Mouse (Mus musculus) 3134 (cell line): ENCODE measurements at regions not wholly inside any gene's neighbourhood (a gene's known extent, or its start where the extent isn't known, plus 50 kb on each side); places are given as distances from the start of the nearest gene placed in this dataset.
"Not testable (repeated sequence)": the region's sequence is repeated elsewhere in the genome, so short reads cannot be mapped to it uniquely, and the experiment has no call there.

ENCODE experiments used
- DNase-seq: peaks from one replicate; pipeline ENCODE4 v3.0.0-alpha.2; 2011; ENCODE audit warnings: low spot score; ENCODE audit not compliant: insufficient read length; ENCODE audit errors: extremely low read depth

- DNase-seq, result no peak
These were observed 928.4 kb upstream of the Mms22l start for GRCm38 (mm10) chr4:23567827-23568226.

DNA sequence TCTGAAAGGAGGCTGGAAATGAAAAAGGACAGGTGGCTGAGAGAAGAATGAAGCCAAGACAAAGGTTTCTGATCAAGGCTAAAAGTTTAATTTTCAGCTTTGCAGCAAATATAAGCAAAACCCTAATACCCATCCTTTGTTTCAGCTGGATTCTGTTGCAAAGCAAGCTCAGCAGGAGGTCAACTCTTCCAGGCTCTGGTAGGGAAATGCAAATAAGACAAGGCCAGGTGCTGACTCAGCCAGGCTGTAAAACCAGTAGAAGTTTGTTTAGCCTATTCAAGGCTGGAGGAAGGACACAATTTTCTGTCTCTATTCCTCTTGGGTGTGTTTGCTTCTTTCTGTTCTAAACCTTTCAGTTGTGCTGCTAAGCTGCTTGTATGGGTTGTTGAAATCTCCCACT, 923.2 kb upstream of the Mms22l start:
- no peak for DNase-seq

DNA sequence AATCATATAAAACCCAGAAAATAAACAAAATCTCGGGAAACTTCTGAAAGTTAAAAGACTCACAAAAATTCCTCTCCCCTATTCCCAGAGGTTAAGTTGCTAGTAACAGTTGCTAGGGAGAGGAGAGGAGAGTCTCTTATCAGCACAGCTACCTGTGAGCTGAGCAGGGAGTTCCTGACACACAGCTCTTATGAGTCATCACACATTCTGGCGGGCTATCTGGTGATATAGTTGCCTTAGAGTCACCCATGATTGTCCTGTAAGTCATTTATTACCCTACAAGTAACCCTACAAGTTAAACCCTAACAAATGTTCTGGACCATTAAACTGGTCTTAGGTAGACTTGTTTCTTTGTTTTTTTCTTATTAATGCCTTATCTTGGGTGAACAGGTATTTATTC, 908.8 kb upstream of the Mms22l start:
- DNase-seq, result no peak

DNA sequence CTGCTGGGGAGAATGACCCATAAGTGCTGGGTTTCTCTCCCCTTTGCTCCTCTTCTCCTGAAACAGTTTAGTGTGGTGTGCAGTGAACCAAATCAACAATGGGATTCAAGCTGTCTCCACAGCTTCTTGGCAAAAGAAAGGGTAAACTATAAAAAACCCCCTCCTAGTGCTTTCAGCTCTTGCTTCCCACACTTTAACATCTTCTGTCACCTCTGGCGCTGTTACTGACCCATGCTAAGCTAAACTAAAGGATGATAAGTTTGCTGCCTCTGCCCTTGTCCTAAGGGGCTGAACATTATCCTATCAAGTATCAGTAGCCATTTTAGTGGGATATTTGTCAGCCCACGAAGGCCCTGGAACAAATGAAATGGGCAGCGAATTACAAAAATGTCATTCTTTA, 905.4 kb upstream of the Mms22l start:
- no peak for DNase-seq

DNA sequence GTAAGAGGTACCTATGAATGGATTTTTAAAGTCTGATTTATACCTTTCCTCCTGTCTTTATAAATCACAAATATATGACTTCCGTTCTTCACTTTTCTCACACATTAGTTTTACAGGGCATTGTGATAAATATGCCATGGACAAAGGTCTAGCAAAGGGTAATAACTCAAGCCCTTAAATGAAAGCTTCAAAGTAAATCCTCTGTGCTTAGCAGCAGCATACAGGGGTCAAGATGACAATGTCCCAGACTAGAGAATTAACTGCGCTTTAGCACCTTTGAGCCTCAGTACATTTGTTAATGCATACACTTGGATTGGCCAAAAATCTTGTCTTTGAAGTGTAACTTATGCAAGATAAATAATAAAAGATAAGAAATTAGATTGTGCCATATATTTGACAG, 904.7 kb upstream of the Mms22l start:
- no peak for DNase-seq

GRCm38 (mm10) chr4:23600070-23600469, 896.2 kb upstream of the Mms22l start:
- no peak for DNase-seq

DNA sequence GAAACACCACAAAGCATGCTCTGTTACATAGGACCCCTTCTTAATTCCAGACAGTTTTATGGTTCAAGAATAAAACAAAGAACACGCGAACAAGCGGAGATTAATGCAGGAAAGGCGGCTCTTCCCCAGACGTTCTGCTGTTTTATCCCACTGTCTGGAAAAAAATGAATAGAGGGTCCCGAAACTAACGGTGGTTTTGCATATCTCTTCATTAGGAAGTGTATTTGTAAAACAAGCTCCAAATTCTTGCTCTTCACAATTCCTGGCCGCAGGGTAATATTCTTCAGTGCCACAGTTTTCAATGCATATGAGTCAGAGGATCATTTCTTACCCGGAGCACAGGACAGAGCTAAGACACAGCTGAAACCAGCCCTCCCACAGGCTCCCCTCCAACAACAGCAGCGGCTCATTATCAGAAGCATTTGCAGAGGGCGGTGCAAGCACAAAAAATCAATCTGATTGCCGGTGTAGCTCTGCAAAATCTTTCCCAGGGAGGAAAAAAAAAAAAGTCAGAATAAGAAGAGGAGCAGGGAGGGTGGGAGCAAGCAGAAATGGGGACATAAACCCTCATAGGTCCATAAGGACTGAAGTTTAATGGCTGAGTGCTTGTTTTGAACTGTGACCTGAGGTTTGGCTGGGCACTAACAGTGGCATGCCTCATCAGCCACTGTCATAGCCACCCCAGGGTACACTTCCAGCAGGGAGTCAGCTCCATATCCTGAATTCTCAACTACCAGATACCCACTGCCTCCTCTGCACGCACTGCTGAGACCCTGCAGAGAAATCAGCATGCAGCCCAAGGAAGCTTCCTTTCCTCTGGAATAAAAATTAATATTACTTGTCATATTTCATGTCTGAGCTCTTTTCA, 894.6 kb upstream of the Mms22l start:
- no peak for DNase-seq

DNA sequence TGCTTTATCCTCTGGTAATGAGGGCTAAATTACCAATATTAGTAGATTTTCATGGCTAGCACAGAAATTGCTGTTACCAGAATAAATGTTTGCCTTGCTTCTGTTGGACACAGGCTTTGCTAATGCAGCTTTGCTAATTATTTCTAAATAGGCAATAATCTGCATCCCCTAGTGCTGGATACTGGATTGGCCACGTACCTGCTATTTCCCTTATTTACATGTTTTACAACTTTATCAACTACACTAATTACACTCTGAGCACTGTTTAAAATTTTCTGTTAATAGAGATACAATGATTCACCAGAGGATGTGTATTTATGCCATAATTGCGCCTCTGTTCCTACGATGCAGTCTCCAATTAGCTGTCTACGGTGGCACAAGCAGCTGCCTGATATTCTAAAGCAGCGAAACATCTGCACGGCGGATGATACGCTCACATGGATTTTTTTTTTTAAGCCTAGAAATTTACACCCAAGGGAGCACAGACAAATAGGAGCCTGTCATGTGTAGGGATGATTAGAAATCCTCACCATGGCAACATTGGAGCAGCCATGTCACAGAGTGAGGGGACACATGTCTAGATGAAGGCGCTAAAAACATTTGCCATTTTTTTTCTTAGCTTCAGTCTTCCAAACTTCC, 893.8 kb upstream of the Mms22l start:
- DNase-seq, result no peak

- DNase-seq, result no peak
These were observed 888.9 kb upstream of the Mms22l start for GRCm38 (mm10) chr4:23607348-23607747.

GRCm38 (mm10) chr4:23621208-23621607, 875.0 kb upstream of the Mms22l start:
- no peak for DNase-seq

DNA sequence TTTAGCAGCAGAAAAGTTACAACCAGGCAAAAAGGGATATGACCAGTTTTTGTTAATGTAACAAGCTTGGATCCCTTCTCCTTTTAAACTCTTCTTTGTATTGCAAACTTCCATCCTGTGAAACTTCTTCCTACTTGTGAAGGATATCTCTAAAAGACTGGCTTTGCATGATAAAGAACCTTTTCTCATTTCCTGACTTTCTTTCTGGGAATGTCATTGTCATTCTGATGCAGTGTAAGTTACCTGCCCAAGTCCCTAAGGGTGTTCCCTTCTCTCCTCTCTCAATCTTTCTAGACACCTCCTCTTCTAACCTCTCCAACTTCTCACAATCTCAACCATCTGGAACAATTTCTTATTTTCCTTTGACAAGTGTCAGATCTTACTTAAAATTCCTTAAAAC, 874.0 kb upstream of the Mms22l start:
- DNase-seq, result no peak

DNA sequence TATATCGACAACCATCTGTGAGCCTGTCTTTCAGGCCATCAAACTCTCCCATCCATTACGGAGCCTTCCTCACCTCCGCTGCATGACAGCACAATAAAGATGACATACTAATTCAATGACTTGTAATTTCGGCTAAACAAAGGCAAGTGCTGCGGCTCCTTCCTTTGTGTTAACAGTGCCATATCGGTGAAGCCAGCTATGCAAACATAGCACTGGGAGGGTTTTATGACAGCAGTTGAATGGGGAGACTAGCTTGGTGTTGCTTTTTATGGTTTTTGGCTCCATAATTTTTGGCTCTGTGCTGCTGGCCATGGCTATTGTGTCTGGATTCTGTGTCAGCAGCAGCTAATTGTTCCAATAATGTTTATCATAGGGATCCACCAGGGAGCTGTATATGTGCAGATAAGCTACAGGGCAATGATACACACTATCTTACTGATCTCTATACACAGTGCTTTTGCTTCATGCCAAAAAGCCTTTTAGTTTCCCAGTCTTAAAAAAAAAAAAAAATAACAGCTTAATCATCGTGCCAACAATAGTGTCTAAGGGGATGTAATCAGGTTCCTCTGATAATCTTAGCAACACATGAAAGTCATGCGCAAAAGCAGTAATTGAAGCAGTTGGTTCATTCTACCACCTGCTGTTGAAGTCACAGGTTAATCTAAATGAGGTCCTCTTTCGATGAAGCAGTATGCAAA, 859.9 kb upstream of the Mms22l start:
- DNase-seq, result no peak

- no peak for DNase-seq
These were observed 859.4 kb upstream of the Mms22l start for GRCm38 (mm10) chr4:23636929-23637235.

GRCm38 (mm10) chr4:23656671-23657070, 839.6 kb upstream of the Mms22l start:
- DNase-seq, result not testable (repeated sequence)

DNA sequence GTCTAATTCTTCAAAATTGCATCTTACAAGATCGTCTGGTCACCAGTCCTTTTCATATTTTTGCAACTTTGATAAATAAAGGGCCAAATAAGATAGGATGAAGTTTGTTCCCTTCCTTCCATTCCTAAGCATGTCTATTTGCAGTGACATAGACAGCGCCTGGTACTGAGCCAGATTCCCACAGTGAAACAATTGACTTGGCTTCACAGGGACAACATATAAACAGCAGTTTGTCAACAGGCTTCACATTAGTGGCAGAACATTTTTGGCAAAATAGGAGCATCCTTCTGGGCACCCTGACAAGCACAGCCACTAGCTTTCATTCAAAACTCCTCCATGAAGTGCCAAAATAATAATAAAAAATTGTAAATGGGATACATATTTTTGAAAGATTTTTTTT, 827.4 kb upstream of the Mms22l start:
- DNase-seq, result no peak

DNA sequence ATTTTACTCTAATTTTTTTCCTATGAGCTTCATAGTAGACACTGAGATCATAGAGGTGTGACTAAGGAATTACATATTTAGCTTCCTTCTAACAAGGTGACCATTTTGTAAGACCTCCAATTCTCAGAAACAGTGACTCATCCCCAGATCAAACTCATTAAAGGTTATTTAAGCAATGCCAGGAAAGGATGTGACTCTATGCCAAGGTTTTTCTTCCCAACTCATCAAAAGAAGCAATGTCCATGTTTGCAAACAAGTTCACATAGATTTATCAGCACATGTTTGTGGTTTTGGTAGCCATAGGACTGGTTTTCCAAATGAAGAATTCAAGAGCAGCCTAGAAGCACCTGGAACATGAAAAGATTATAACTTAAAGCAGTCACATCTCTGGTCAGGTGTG, 792.6 kb upstream of the Mms22l start:
- DNase-seq, result no peak

DNA sequence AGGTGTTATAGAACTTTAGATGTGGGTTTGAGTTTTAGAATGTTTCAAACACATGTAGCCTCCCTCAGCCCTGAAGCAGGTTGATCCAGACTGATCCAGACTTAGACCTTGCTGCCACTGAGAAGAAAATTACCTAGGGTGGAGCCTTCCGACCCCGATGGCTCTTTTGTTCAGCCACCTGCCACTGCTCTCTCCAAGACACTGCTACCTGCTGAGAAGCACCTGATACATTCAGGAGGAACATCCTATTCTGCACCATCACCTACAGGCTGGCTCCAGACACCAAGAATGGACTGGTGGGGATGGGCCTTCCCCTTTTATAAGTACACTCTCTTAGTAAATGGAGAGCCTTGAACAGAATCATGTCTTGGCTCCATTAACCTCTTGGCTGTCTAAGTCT, 785.5 kb upstream of the Mms22l start:
- no peak for DNase-seq

DNA sequence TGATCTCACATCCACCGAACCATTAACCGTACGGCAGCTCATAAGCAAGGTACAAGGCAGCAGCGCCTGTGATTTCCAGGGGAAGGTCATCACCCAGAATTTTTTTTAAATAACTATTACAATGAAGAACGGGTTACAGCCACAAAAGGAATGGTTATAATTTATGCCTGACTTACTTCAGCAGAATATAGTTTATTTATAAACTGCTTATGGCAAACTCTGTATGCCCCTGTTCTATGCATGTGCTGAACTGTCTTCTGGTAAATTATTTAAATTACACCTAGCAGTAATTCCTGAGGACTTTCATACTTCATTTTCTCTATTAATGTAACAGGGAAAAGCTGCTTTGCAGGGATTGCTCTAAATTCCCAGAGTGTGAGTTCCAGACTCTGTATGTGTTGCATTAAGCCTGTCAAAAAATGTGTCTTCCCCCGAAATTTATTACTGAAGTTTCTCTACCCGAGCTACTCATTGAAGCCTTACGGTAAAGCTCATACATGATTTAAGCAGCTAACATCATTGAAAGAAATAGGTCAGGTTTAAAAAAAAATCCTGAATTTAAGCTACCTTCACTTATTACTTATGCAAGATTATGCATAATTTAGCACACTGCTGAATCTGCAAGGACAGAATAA, 782.4 kb upstream of the Mms22l start:
- DNase-seq, result no peak

GRCm38 (mm10) chr4:23727846-23728245, 768.4 kb upstream of the Mms22l start:
- no peak for DNase-seq

GRCm38 (mm10) chr4:23732471-23732870, 763.8 kb upstream of the Mms22l start:
- DNase-seq, result no peak

- no peak for DNase-seq
These were observed 752.2 kb upstream of the Mms22l start for GRCm38 (mm10) chr4:23744079-23744478.
